Mouse (Mus musculus): Measurements from ENCODE around the gene Acer1. TPM values are rescaled to one million over a fixed set of nuclear protein-coding genes. Genes with fewer than 3 reads are reported as not detected.

Acer1 gene
- polyA plus RNA-seq, 1 experiment from 2014 or later = not detected

DNA sequence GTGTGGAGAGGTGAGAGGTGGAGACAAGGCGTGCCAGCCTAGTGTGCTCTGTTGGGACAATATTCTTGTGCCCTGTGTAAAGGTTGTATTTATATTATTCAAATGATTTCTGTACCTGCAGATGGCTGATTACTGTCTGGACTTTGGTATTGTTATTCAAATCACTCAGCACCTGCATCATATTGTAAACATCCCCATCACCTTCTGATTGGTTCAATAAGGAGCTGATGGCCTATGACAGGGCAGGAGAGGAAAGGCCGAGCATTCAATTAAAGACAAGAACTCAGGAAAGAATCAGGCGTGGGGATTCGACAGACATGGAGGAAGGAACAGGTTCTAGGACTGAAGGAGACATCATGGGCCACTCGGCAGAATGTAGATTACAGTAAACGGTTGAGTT is 18.3 kb downstream of the Acer1 start:
- Histone ChIP-seq H3K36me3 (no peaks in the 10 kb centered on the region), H3K27me3 (no peaks in the 10 kb centered on the region), H3K4me2 (replicated peaks) (no peak overlapping the region), H3K4me3 (no peak overlapping the region), H3K9ac (no peak overlapping the region), H3K9me3 (no peaks in the 10 kb centered on the region), H3K4me1 (no peaks in the 10 kb centered on the region), H3K27ac (no peak overlapping the region)
- no peak for ATAC-seq (ENCODE audit: low FRiP score, low read depth)
- 78% methylated on average over 6 of the region's 6 CpGs for WGBS

DNA sequence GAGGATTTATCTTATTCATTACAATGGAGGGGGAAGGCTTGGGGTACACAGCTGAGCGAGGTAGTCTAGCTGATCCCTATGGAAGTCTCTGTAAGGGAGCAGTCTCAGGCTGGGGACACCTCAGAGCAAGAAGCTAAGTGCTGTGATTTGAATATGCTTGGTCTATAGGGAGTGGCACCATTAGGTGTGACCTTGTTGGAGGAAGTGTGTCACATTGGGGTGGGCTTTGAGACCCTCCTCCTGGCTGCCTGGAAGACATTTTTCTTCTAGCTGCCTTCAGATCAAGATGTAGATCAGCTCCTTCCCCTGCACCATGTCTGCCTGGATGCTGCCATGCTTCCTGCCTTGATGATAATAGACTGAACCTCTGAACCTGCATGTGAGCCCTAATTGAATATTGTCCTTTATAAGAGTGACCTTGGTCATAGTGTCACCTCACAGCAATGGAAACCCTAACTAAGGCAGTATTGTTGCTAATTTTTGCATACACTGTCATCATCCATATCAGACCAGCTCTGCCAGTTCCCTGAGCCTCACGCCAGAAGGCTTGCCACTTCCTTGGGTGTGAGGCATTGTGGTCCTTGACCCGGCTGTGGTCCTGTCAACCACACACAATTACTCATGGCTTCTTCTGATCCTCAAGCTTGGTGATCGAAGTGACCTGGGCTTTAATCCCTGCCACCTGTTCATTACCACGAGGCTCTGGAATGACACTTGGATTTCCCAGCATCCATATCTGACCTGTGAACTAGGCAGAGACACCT is 19.1 kb downstream of the Acer1 start:
- no peak overlapping the region for H3K4me2 ChIP-seq (replicated peaks)
- WGBS = 70% methylated on average over 5 of the region's 5 CpGs
- no peak overlapping the region for H3K9ac ChIP-seq
- H3K27ac ChIP-seq = no peak overlapping the region
- no peaks in the 10 kb centered on the region for H3K9me3 ChIP-seq
- ATAC-seq (ENCODE audit: low FRiP score, low read depth) = no peak
- no peaks in the 10 kb centered on the region for H3K36me3 ChIP-seq
- no peak overlapping the region for H3K4me3 ChIP-seq
- H3K27me3 ChIP-seq = no peaks in the 10 kb centered on the region
- no peaks in the 10 kb centered on the region for H3K4me1 ChIP-seq

DNA sequence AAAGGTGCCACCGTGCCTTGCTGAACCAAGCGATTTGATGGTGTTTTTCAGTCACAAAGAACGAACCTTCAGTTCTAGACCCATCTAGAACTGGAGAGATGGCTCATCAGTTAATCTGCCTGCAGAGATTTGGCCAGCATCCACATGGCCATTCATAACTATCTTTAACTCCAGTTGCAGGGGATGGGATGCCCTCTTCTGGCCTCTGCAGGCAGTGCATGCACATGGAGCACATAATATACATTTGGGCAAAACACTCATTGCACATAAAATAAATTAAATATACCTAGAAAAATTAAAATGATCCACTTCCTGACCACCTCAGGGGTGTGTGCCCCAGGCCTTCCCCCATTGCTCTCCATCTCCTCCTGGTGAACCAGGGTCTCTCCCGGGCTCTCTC is 20.0 kb downstream of the Acer1 start:
- 81% methylated on average over 4 of the region's 4 CpGs for WGBS
- H3K4me3 ChIP-seq = no peak overlapping the region
- H3K9ac ChIP-seq = no peak overlapping the region

DNA sequence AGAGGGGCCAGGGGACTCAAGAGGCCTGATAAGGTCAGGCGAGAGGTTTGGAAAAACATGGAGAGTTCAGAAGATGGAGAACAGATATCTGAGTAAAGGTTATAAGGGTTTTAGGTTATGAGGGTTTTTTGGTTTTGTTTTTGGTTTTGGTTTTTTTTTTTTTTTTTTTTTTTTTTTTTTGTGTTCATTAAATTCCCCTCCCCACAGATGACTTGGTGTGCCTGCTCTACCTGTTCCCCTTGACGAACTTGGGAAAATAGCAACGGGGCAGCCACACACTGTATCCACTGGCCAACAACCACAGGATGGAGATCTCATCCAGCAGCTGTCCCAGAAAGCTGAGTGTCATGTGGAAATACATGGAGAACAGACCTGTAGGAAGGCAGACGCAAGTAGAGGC is 23.3 kb downstream of the Acer1 start:
- Histone ChIP-seq H3K27me3 (no peaks in the 10 kb centered on the region), H3K9ac (no peak overlapping the region), H3K36me3 (no peaks in the 10 kb centered on the region), H3K4me2 (replicated peaks) (no peak overlapping the region), H3K4me3 (no peak overlapping the region), H3K4me1 (no peaks in the 10 kb centered on the region), H3K27ac (no peak overlapping the region), H3K9me3 (no peaks in the 10 kb centered on the region)
- WGBS = 78% methylated on average over 4 of the region's 4 CpGs
- no peak for ATAC-seq (ENCODE audit: low FRiP score, low read depth)

More for the DNA sequence above, 20.0 kb downstream of the Acer1 start:
- H3K27me3 ChIP-seq = no peaks in the 10 kb centered on the region
- H3K4me2 ChIP-seq (replicated peaks) = no peak overlapping the region
- H3K27ac ChIP-seq = no peak overlapping the region
- ATAC-seq (ENCODE audit: low FRiP score, low read depth) = no peak
- H3K36me3 ChIP-seq = no peaks in the 10 kb centered on the region
- H3K9me3 ChIP-seq = no peaks in the 10 kb centered on the region
- H3K4me1 ChIP-seq = no peaks in the 10 kb centered on the region

DNA sequence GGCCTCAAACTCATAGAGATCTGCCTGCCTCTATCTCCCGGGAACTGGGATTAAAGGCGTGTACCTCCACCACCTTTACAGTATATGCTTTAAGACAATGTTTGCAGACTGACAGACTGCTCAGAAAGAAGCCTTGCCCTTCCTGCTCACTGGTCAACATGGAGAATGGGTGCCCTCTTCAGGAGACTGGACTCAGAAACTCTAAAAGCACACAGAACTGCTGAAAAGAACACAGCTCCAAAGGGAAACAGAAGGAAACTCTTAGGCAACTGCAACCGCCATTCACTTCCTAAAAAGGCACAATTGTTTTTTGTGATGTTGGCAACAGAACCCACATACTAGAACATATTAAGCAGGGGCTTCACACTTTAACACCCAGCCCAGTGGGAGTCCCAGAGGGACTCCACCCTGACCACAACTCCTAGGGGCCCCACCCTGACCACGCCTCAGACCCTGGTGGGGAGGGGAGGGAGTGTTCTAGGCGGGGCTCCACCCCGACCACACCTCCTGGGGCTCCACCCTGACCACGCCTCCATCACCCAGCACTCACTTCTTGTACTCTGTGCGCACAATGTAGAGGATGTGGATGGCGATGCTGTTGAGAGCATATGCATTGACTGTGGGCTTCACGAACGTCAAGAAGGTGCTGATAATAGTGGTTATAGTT is 24.0 kb downstream of the Acer1 start:
- Histone ChIP-seq H3K4me1 (no peaks in the 10 kb centered on the region), H3K9ac (no peak overlapping the region), H3K36me3 (no peaks in the 10 kb centered on the region), H3K9me3 (no peaks in the 10 kb centered on the region), H3K4me2 (replicated peaks) (no peak overlapping the region), H3K27ac (no peak overlapping the region), H3K27me3 (no peaks in the 10 kb centered on the region), H3K4me3 (no peak overlapping the region)
- WGBS = 25% methylated on average over 11 of the region's 11 CpGs
- ATAC-seq (ENCODE audit: low FRiP score, low read depth) = no peak

DNA sequence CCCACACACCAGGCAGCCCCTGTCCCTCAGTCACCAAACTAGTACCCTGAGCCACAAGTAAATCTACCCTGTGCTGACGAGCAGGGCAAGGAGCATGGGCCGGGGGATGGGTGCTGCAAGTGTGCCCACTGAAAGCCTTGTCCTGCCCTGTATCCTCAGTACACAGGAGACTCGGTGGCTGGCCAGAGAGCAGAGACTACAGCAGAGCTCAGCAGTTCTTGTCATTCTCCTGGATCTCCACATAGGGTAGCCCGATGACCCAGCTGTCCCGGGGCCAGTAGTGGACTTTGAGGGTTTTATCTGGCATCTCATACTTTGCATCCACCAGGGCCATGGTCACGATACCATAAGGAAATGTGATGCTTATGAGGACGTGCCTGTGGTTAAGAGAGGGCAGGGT is 27.1 kb downstream of the Acer1 start:
- H3K4me2 ChIP-seq (replicated peaks) = no peak overlapping the region
- no peak overlapping the region for H3K9ac ChIP-seq
- H3K27me3 ChIP-seq = no peaks in the 10 kb centered on the region
- H3K27ac ChIP-seq = no peak overlapping the region
- no peak for ATAC-seq (ENCODE audit: low FRiP score, low read depth)
- H3K4me3 ChIP-seq = no peak overlapping the region
- no peaks in the 10 kb centered on the region for H3K36me3 ChIP-seq
- 79% methylated on average over 7 of the region's 7 CpGs for WGBS
- no peaks in the 10 kb centered on the region for H3K9me3 ChIP-seq
- no peaks in the 10 kb centered on the region for H3K4me1 ChIP-seq

DNA sequence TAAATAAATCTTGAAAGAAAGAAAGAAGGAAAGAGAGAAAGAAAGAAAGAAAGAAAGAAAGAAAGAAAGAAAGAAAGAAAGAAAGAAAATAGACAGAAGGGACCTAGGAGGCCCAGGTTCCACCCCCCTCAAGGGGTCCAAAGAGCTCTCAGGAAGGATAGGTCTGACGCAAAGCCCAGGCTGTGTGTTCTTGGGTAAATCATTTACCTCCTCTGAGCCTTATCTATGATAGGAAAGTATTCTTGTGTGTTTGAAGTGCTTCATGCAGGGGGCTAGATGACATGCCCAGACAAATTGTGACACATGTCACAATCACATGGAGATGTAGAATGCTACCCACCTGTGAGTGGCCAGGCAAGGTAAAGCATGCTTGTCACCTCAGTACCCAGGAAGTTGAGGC is 29.3 kb downstream of the Acer1 start:
- H3K4me2 ChIP-seq (replicated peaks) = no peak overlapping the region
- no peaks in the 10 kb centered on the region for H3K27me3 ChIP-seq
- no peak overlapping the region for H3K27ac ChIP-seq
- 75% methylated on average over 1 of the region's 1 CpGs for WGBS
- no peaks in the 10 kb centered on the region for H3K36me3 ChIP-seq
- H3K9me3 ChIP-seq = no peaks in the 10 kb centered on the region
- H3K4me1 ChIP-seq = no peaks in the 10 kb centered on the region
- H3K4me3 ChIP-seq = no peak overlapping the region
- ATAC-seq (ENCODE audit: low FRiP score, low read depth) = no peak
- H3K9ac ChIP-seq = no peak overlapping the region

DNA sequence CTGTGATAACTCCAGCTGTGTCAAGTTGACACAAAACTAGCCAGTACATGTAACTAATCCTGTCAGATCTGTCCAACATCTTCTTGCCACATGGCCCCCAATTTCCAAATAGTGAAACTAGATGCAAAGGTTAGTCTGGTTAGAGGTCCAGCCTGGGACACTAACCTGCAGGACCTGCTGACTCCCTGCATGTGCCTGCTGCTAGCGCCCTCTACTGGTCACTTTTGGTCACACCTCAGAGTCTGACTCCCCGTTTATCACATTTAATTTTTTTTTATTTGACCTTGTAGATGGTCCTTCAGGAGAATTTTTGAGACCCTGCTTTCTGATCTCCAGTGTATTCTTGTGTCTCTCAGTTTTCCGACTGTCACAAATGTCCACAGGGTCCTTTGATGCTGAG is 31.0 kb downstream of the Acer1 start:
- WGBS = 12% methylated on average over 3 of the region's 3 CpGs
- no peaks in the 10 kb centered on the region for H3K4me1 ChIP-seq
- H3K4me2 ChIP-seq (replicated peaks) = no peak overlapping the region
- H3K4me3 ChIP-seq = no peak overlapping the region
- no peak overlapping the region for H3K9ac ChIP-seq
- ATAC-seq (ENCODE audit: low FRiP score, low read depth) = no peak
- no peak overlapping the region for H3K27ac ChIP-seq
- no peaks in the 10 kb centered on the region for H3K27me3 ChIP-seq
- no peaks in the 10 kb centered on the region for H3K36me3 ChIP-seq
- peaks cover 7% of the 10 kb centered on the region; the same call in 1 of the 2 replicates for H3K9me3 ChIP-seq

DNA sequence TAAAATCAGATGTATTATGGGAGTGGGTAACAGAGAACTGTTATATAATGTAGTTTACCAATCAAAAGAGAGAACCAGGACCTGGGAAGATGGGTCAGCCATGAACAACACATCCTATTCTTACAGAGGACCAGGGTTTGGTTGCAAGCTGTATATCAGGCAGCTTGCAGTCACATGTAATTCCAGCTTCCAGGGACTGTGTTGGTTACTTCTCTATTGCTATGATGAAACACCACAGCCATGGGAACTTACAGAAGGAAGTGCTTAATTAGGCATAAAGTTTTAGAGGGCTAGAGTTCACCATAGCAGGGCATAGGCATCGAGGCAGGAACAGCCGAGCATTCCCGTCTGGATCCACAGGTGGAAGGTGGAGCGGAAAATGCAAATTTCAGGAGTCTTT is 43.2 kb downstream of the Acer1 start:
- H3K4me3 ChIP-seq = no peak overlapping the region
- no peaks in the 10 kb centered on the region for H3K27me3 ChIP-seq
- H3K4me2 ChIP-seq (replicated peaks) = no peak overlapping the region
- WGBS = 74% methylated on average over 4 of the region's 4 CpGs
- no peak overlapping the region for H3K27ac ChIP-seq
- no peak for ATAC-seq (ENCODE audit: low FRiP score, low read depth)
- peaks cover under 1% of the 10 kb centered on the region; the same call in 1 of the 2 replicates for H3K36me3 ChIP-seq
- H3K9ac ChIP-seq = no peak overlapping the region
- peaks cover 10% of the 10 kb centered on the region for H3K4me1 ChIP-seq
- peaks cover 2% of the 10 kb centered on the region; the same call in 1 of the 2 replicates for H3K9me3 ChIP-seq

DNA sequence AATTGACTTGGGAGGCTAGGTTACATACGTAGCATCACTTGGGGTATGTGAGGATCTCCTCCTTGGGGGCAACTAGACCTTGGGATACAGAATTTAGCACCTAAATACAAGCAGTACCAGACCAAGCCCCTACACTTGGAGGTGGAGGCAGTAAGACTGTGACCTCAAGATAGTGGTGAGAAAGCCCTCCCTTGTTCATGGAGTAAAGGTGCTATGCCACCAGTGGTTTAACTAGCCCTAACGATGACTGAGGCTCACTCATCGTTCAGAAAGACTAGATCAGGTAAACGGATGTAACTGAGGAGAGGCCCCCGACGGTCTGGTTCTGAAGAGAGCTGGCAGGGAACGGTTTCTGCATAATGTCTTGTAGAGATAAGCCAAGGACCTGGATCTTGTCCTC is 45.2 kb downstream of the Acer1 start:
- Histone ChIP-seq H3K4me1 (peaks cover 30% of the 10 kb centered on the region), H3K27ac (no peak overlapping the region), H3K27me3 (no peaks in the 10 kb centered on the region), H3K4me3 (no peak overlapping the region), H3K4me2 (replicated peaks) (no peak overlapping the region), H3K9me3 (peaks cover 2% of the 10 kb centered on the region; the same call in 1 of the 2 replicates), H3K9ac (no peak overlapping the region), H3K36me3 (peaks cover 13% of the 10 kb centered on the region)
- 91% methylated on average over 7 of the region's 7 CpGs for WGBS
- ATAC-seq (ENCODE audit: low FRiP score, low read depth) = no peak

DNA sequence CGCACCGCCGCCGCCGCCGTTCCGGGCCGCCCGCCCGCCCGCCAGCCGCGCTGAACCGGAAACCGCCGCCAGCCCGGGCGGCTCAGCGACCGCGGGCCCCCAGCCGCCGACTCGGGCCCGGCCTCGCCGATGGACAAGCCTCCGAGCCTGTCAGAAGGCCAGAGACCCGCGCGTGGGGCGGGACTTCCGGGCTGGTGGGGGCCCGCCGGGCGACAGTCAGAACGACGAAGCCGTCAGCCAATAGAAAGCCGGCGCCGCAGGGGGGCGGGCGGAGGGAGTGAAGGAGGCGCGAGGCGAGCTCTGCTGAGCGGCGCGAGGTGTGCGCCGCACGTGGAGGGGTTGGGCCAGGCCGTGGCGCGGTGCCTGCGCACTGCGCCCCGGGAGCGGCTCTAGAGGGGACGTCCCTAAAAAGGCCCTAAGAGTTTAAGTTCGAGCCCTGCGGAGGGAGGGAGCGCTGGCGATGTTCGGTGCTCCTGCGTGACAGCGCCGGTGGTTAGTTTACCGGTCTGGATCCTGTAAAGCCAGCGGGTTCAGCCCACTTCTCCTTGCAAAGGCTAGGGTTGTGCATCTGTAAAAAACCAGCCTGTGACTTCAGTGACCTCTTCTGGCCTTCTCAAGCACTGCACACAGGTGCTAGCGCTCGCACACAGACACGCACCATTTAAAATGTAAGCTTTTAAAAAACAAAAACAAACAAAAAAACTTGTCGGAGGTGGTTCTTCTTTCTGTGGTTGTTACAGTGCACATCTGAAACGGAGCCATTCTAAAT is 46.4 kb downstream of the Acer1 start, which contains the start of gene Mllt1:
Gene Mllt1 (minus strand): TSS at position 53 of the 769 bp plus-strand sequence.
- H3K9me3 ChIP-seq = no peaks in the 10 kb centered on the region
- peak within 1 kb of the TSS; percentile 95 for H3K4me2 ChIP-seq (replicated peaks)
- peak within 1 kb of the TSS; percentile 70; the same call in 1 of the 2 replicates for H3K27ac ChIP-seq
- 3% methylated on average over 72 of the region's 76 CpGs for WGBS
- peak; percentile 98 for ATAC-seq (ENCODE audit: low FRiP score, low read depth)
- peak within 1 kb of the TSS; percentile 92 for H3K4me3 ChIP-seq
- no peaks in the 10 kb centered on the region for H3K27me3 ChIP-seq
- peaks cover 13% of the 10 kb centered on the region for H3K36me3 ChIP-seq
- H3K9ac ChIP-seq = peak within 1 kb of the TSS; percentile 97
- peaks cover 33% of the 10 kb centered on the region for H3K4me1 ChIP-seq
